9 mouse cellular contexts compared by ENCODE assay signal in genomic region chr2:152080685-152081541, GRCm38 (mm10). TPM values are rescaled to one million over a fixed set of nuclear protein-coding genes. Genes with fewer than 3 reads are reported as not detected.
DNase-seq lines count a peak whose midpoint lies in the region; ATAC-seq and TF ChIP-seq lines count a peak whose summit lies in the region.
"Had no signal": no experiment of that assay in that cellular context is flagged by ENCODE, and none has a peak within 500 bp of the region (broad histone marks: within the 10 kb centered on the region; RNA-seq: fewer than 3 reads in every experiment).

Gene Scrt2, plus strand, starts transcription at chr2:152081529.

- TF ChIP-seq CTCF in ES-Bruce4 (IDR thresholded peaks at IDR 0.05; ENCODE audit: low read depth, low read length) = no peak
- TF ChIP-seq CTCF in forebrain, postnatal 0 days (IDR thresholded peaks at IDR 0.05; ENCODE audit: low read depth) = peak; percentile 11; the same call in 1 of the 2 replicates
- TF ChIP-seq CTCF in intestine, postnatal 0 days (IDR thresholded peaks at IDR 0.05; ENCODE audit: low read depth) = no peak

- TF ChIP-seq POLR2A in ES-Bruce4 (IDR thresholded peaks at IDR 0.05; ENCODE audit: insufficient read depth, low read length) = no peak

- no peaks in the 10 kb centered on the region for H3K9me3 ChIP-seq in ES-Bruce4 (replicated peaks; ENCODE audit: control insufficient read depth, insufficient read depth, low read length, poor library complexity, severe bottlenecking)
- H3K9me3 ChIP-seq in forebrain, postnatal 0 days (ENCODE audit: low read length) = no peaks in the 10 kb centered on the region
- no peaks in the 10 kb centered on the region for H3K9me3 ChIP-seq in intestine, postnatal 0 days (ENCODE audit: control insufficient read depth)
- H3K9me3 ChIP-seq in megakaryocyte, embryonic 14.5 days = no peaks in the 10 kb centered on the region

- peaks cover 3% of the 10 kb centered on the region for H3K4me1 ChIP-seq in ES-Bruce4 (ENCODE audit: control insufficient read depth, insufficient read depth, low read length)
- peaks cover 15% of the 10 kb centered on the region for H3K4me1 ChIP-seq in forebrain, postnatal 0 days (ENCODE audit: insufficient read depth)
- no peaks in the 10 kb centered on the region for H3K4me1 ChIP-seq in intestine, postnatal 0 days (replicated peaks; ENCODE audit: control insufficient read depth, insufficient read depth, low read length)
- H3K4me1 ChIP-seq in megakaryocyte, embryonic 14.5 days = peaks cover 28% of the 10 kb centered on the region

- no peak for ATAC-seq in cerebellum, adult (ENCODE audit: insufficient number of reproducible peaks, low FRiP score, low TSS enrichment)
- ATAC-seq in forebrain, postnatal 0 days = peak; percentile 67
- no peak for ATAC-seq in intestine, postnatal 0 days
- ATAC-seq in activated CD4-positive, CD25-positive, alpha-beta regulatory T cell, adult 4 months = no peak

- no peak for TF ChIP-seq EP300 in ES-Bruce4 (IDR thresholded peaks at IDR 0.05; ENCODE audit: insufficient read depth, low read depth, low read length)

- peak within 1 kb of the TSS; percentile 9; the same call in 1 of the 2 replicates for H3K9ac ChIP-seq in ES-Bruce4 (ENCODE audit: low read depth, poor library complexity, severe bottlenecking)
- H3K9ac ChIP-seq in forebrain, postnatal 0 days = peak within 1 kb of the TSS; percentile 94
- no peak within 1 kb of the TSS for H3K9ac ChIP-seq in intestine, postnatal 0 days (ENCODE audit: low read depth, low read length)

- peaks cover 2% of the 10 kb centered on the region; the same call in 1 of the 2 replicates for H3K27me3 ChIP-seq in ES-Bruce4 (ENCODE audit: control insufficient read depth, insufficient read depth, low read length, poor library complexity, severe bottlenecking)
- no peaks in the 10 kb centered on the region for H3K27me3 ChIP-seq in forebrain, postnatal 0 days (ENCODE audit: insufficient read depth, low read length)
- H3K27me3 ChIP-seq in intestine, postnatal 0 days (replicated peaks; ENCODE audit: control insufficient read depth, insufficient read depth, low read length) = peaks cover 52% of the 10 kb centered on the region
- H3K27me3 ChIP-seq in megakaryocyte, embryonic 14.5 days (replicated peaks) = peaks cover 96% of the 10 kb centered on the region

- 2% methylated on average over 23 of the region's 24 CpGs for WGBS in forebrain, postnatal 0 days
- 2% methylated on average over 23 of the region's 24 CpGs for WGBS in intestine, postnatal 0 days

- peak within 1 kb of the TSS; percentile 81 for H3K4me2 ChIP-seq in forebrain, postnatal 0 days (ENCODE audit: low read depth)
- H3K4me2 ChIP-seq in intestine, postnatal 0 days (replicated peaks; ENCODE audit: low read depth) = peak within 1 kb of the TSS; percentile 62

- H3K27ac ChIP-seq in ES-Bruce4 (ENCODE audit: insufficient read depth, low read length) = no peak within 1 kb of the TSS
- H3K27ac ChIP-seq in forebrain, postnatal 0 days (ENCODE audit: low read depth, low read length) = peak within 1 kb of the TSS; percentile 95
- H3K27ac ChIP-seq in intestine, postnatal 0 days (ENCODE audit: low read depth, low read length) = no peak within 1 kb of the TSS

- H3K36me3 ChIP-seq in ES-Bruce4 (ENCODE audit: control insufficient read depth, insufficient read depth, low read length, poor library complexity, severe bottlenecking) = no peaks in the 10 kb centered on the region
- no peaks in the 10 kb centered on the region for H3K36me3 ChIP-seq in forebrain, postnatal 0 days (ENCODE audit: insufficient read depth)
- H3K36me3 ChIP-seq in intestine, postnatal 0 days (ENCODE audit: control insufficient read depth, insufficient read depth) = no peaks in the 10 kb centered on the region
- no peaks in the 10 kb centered on the region for H3K36me3 ChIP-seq in megakaryocyte, embryonic 14.5 days (replicated peaks; ENCODE audit: low read length)

- H3K4me3 ChIP-seq in ES-Bruce4 (ENCODE audit: low read depth, low read length) = peak within 1 kb of the TSS; percentile 74
- peak within 1 kb of the TSS; percentile 80 for H3K4me3 ChIP-seq in forebrain, postnatal 0 days (ENCODE audit: low read depth, low read length)
- peak within 1 kb of the TSS; percentile 28 for H3K4me3 ChIP-seq in intestine, postnatal 0 days (ENCODE audit: low read depth, low read length)
- H3K4me3 ChIP-seq in megakaryocyte, embryonic 14.5 days (replicated peaks) = peak within 1 kb of the TSS; percentile 87
- H3K4me3 ChIP-seq: erythroblast, embryonic 14.5 days had no signal

- DNase-seq in cerebellum, postnatal 14 days = peak; percentile 71 to 73
- peak; percentile 84 for DNase-seq in forebrain, postnatal 0 days
- no peak for DNase-seq in thymus, adult 18-20 months

RNA-seq across cellular contexts. Expression of gene Scrt2, which starts in this region (rescaled TPM):
- 0.18 and 0.32 TPM in 2 replicates for polyA plus RNA-seq in ES-Bruce4 (2011; ENCODE audit: insufficient read depth, insufficient read length, low read depth, missing spikeins)
- total RNA-seq in forebrain, postnatal 0 days (2014; rRNA removed) = 7.4 and 8.5 TPM in 2 replicates
- 3.7 and 4.3 TPM in 2 replicates for polyA plus RNA-seq in forebrain, postnatal 0 days (2015; fragmentation: Nextera tagmentation; extraction: Ambion mirVana)
- not detected in 2 replicates for polyA plus RNA-seq in intestine, postnatal 0 days (2015; fragmentation: Nextera tagmentation; extraction: Ambion mirVana)
- polyA plus RNA-seq in megakaryocyte, embryonic 14.5 days (2012; ENCODE audit: insufficient read depth, low replicate concordance) = not detected in 2 replicates
- not detected for polyA plus RNA-seq in activated CD4-positive, CD25-positive, alpha-beta regulatory T cell, adult 4 months (2017; shearing (Covaris generic))
- polyA plus RNA-seq: erythroblast, embryonic 14.5 days had no signal

Comparison
In these comparisons a context has a peak if more than half of its experiments do, and no peak if none do; other contexts are left out.
1. DNase-seq: peak in cerebellum, postnatal 14 days (2 of 2) and forebrain, postnatal 0 days (single experiment); none in thymus, adult 18-20 months (0 of 2).
2. H3K4me3 ChIP-seq: peak in every context shown above with its lines; median percentile 87 in megakaryocyte, embryonic 14.5 days; 80 in forebrain, postnatal 0 days; 74 in ES-Bruce4; 28 in intestine, postnatal 0 days.